Mouse (Mus musculus) fibroblast of lung, adult 2 months (primary cell): ENCODE measurements at regions not wholly inside any gene's neighbourhood (a gene's known extent, or its start where the extent isn't known, plus 50 kb on each side); places are given as distances from the start of the nearest gene placed in this dataset.

Experiments
- DNase-seq: peaks from one replicate; pipeline ENCODE4 v3.0.0-alpha.2; 2011; ENCODE audit warnings: low read depth

DNA sequence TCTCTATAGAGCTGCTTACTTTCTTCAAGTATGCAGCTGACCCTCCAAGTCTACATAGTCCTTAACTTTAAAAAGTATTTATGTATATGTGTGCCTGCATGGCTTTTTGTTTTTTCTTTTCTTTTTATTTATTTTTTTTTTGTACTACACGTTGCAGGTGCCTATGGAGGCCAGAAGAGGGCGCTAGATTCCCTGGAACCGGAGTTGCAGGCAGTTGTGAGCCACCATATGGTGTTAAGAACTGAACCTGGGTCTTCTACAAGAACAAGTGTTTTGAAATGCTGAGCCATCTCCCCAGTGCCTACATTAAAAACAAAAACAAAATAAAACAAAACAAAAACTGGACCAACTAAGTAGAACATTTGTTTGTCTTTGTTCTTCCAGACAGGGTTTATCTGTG, 325.9 kb upstream of the Dio3 start:
- DNase-seq: no peak

DNA sequence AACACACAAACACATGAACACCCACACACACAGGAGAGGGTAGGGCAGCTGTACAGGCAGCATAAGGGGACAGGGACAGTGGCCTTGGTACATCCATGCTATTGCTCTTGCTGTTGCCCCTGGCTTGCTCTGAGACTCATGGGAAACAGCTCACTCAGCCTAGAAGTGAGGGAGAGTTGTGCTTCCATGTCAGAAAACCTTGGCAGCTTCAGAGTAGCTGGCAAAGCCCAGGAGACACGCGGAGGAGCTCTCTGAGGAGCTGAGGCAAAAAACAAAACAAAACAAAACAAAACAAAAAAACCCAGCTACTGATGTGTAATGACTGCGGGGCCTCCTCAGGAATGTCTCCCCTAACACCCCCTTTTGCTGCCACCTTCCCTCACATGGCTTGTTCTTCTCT, 321.6 kb upstream of the Dio3 start:
- no peak for DNase-seq

DNA sequence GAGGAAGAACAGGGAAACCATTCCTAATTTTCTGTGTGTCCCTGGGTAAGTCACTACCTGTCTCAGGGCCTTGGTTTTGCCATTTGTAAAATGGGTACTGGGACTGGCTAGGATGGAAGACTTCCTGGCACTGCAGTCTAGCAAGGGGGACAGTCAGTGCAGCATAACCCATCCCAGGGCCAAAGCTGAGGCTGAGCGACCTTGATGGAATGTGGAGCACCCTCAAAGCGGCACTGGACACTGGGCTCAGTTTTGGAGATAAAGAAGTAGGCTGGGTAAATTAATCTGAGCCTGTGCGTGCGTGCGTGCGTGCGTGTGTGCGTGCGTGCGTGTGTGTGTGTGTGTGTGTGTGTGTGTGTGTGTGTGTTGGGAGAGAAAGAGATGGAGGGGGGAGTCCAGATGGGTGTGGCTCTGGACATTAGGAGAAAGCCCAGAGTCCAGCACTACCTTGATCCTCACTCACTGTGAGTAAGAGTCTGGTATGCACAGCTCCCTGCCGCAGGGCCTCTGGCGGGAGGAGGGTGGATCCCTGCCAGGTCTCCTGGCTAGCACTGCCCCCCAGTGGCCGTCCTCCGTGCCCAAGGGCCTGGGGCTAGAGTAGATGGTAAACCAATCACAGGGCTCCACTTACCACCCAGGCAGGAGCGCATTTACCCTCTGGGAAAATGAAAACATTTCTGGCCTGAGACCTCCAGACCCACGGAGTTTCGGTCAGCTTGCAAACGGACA, 320.3 kb upstream of the Dio3 start:
- DNase-seq: peak; percentile 50

DNA sequence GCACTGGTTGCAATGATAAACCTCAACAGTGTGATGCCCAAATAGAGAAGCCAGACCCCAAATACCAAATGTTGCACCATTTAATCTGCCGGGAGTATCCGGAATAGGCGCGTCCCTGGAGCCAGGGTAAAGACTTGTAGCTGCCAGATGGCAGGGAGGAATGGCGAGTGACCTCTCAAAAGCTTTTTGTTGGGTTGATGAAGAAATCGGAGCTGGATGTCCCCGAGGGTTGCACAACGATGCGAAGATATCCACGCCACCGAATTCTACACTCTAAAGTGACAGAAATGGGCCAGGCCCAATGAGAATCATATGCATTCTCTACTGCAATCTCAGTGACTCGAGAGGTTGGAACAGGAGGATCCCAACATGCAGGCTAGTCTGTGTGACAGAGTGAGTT, 312.1 kb upstream of the Dio3 start:
- DNase-seq: no peak

DNA sequence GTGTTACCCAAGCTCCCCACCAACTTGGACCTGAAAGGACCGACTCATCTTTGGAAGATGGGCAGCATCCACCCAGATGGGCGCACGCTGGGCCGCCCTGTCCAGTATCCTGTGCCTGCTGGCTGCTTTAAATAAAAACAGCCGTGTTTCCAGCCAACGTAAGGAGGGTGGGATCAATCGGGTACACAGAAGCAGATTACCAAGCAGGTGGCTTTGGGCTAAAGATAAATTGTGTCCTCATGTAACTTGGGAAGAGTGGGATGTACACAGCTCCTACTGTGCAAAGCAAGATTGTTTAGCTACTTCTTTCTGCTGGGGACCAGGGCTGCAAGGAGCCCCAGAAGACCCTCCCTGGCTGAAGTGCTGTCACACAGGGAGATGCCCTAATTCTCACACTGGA, 310.6 kb upstream of the Dio3 start:
- no peak for DNase-seq

DNA sequence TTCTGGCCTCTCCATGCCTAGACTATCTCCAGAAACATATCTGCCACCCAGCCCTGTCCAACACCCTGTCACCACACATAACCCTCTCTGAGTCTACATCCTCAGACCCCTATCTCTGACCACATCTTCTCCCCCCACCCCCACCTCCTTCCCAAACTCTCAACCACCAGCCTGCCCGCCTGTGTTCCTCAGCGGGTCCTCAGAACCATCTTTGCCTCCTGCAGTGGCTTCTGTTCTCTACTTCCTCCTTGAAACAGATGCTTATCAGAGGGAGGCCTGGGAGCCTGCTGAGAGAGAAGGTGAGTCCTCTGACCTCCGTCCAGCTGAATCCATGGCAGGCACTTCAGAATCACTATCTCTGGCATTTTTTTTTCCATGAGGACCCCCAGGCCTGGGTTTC, 307.4 kb upstream of the Dio3 start:
- DNase-seq: no peak

DNA sequence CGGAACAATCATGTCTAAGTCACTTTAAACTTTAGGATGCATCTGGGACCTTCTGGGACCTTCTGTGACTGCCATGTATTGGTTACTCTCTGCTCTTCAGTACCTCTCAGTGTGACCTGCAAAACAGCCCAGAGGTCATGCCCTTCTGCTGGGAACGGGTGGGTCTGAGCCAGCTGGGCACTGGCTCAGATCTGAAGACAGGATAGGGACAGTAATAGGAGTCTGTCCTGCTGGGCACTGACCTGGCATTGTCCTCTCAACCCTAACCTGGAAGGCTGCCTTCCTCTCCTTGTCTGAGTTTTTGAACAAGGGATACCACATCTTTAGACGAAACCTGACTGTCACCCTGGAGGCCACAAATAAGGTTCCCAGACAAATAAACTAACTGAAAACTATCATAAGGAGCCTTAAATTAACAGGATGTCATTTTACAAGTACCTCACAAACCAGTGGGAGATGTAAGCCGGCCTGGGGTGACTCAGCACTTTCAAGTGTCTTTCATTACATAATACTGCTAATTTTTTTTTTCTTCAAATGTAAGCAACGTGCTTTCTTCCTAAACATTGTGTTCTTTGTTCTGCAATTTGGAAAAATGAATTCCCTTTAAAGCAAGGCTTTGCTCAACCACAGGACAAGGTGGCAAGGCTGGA, 306.4 kb upstream of the Dio3 start:
- no peak for DNase-seq

DNA sequence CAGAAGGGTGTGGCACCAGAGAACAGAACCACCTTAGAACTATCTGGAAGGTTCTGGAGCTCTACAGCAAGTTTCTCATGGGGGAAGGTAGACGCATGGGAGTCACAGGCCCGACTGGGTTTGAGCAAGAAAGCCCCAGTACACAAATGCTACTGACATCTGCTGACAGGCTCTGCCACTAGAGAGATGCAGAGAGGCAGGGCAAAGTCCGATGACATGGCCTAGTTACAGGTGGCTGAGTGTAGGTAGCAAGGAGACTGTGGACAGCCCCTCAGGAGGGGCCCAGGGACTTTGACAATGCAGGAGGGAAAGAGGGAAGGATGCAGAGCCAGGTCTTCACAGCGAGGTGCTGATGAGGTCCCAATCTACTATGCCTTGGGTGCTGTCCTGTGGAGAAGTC, 305.3 kb upstream of the Dio3 start:
- DNase-seq: no peak

DNA sequence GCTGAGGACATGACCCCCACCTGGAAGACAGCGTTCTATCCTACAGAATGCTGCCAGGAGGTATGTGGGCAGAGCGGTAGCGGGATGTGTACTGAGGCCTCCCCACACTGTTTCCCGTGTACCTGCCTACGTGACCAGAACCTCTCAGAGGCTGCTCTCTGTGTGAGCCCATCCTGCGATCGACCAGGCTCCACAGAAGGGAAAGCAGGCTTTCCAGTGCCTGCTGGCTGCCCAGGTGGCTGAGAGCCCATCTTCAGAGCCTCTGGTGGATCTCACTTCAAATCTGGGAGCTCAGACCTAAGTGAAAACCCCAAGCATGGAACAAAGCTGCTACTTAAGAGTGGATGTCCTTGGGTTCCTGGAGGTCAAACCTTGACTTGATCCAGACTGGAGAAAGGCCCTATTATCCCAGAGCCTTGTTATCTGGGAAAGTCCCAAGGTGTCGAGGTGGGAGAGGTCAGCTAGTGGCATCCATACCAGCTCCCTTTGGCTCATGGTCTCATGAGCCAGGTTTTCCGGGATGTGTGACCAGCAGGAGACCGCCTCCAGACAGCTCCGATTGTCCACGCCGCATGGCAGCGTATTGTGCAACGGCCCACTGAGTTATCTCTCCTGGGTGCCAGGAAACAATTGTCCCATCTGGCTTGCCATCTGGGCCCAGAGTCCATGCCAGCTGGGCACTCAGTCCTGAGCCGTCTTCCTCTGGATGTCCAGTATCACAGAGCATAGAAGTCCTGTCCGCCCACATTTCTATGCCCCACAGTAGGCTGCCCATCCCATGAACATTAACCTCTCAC, 303.5 kb upstream of the Dio3 start:
- DNase-seq: no peak

DNA sequence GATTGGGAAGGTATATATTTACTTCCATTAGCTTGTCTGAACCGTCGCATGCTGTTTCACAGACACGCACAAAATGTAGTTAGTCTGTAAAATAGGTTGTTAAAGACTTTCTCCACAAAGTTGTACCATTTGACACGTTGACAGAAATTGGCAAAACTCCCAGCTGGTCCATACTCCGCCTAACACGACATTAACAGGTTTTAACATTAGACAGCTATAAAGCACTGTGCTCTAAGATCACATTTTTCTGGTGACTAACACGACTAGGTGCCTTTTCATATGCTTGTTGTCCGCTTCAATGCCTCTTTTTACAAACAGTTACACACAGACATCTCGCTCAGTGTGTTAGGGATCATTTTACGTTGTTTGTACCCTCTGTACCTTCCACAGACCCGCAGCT, 294.2 kb upstream of the Dio3 start:
- no peak for DNase-seq

DNA sequence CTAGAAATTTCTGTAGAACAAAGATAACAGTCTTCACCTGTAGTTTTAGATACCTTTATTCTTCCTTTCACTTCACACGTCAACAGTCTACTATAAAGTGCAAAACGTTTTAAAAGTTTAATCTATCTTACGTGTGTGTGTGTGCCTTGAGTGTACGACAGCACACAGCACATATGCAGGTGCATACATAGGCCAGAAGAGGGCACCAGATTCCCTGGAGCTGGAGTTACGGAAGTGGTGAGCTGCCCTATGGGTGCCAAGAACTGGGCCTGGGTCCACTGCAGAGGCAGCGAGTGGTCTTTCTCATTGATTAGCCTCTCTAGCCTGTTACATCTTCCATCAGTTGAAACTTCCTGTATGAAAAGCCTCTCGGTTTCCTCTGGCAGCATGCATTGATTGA, 285.5 kb upstream of the Dio3 start:
- no peak for DNase-seq

DNA sequence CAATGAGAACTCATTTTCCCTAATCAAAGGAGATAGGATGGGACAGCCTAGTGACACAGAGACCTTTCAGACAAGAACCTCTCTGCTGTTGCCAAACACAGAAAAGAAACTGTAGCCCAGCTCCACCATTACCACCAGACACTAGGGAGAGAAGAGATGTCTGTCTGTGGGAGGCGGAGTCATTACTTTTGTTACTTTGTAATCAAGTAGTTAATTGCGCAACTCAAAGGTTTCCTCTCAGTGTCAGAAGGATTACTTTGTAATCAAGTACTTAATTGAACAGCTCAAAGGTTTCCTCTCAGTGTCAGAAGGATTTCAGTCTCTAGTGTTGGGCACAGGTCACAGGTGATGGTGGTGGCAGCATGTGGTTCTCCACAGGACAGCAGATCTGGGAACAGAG, 276.2 kb upstream of the Dio3 start:
- no peak for DNase-seq

DNA sequence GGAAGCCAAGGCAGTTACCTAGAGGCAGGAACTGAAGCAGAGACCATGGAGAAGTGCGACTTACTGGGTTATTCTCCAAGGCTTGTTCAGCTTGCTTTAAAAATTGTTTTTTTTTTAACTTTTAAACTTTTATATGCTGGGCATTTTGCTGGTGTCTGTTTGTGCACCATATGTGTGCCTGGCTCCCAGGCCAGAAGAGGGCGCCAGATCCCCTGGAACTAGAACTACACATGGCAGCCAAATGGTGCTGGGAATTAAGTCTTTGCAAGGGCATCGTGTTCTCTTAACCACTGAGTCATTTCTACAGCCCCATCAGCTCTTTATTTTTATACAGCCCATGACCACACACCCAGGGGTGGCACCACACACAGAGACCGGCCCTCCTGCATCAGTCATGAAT, 269.7 kb upstream of the Dio3 start:
- DNase-seq: no peak

DNA sequence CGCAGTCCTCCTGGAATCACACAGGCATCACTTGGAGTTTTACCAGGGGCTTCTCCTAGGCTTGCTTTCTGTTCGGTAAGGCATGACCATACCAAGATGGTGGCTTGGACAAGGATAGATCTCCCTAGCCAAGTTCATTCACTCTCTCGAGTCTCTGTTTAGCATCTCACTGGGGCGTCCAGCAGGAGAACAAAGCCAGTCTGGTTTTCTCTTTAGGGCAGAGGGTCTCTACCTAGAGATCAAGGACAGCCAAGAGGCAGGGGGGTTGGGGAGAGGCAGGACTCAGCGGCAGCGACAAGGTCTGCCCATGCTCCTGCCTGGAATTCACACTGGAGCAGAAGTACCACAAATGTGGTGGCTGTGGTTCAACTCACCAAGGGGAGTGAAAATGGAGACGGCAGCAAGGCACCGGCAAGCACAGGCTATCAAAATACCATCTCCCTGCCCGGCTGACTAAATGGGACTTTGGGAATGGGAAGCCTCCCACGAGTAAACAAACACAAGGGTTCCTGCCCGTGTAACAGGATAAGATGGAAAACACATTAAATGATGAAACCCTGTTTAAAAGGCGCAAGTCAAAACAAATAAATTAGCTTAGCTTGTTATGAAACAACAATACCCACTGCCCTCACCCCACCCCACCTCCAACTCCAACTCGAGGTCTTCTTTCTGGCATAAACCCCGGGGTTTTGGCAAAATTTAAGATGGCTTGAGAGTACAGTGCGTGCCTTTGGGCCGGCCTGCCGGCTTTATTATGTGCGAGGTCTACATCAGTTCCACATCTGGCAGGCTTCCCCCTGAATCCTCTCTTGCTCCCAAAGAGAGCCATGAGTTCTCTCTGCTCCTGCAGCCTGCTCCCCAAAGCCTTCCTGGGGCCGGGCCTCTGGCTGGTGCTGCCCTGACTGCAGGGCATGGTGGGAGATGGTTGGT, 258.1 kb upstream of the Dio3 start:
- no peak for DNase-seq

DNA sequence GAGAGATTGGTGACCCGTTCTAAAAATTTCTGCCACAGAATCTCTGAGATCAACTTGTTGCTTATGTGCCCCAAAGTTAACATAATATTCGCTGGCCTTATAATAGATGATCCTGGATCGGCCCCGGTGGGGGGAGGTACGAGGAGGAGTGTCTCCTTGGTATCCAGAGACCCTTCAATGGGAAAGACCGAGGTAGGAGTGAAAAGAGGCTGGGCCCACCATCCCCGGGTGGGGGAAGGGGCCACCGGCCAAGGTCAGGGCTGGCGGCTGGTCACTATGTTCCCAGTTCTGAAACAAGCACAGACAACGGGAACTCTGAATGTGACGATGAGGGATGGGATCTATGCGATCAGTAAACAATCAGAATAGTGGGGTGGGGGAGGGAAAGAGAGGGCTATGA, 257.2 kb upstream of the Dio3 start:
- no peak for DNase-seq

DNA sequence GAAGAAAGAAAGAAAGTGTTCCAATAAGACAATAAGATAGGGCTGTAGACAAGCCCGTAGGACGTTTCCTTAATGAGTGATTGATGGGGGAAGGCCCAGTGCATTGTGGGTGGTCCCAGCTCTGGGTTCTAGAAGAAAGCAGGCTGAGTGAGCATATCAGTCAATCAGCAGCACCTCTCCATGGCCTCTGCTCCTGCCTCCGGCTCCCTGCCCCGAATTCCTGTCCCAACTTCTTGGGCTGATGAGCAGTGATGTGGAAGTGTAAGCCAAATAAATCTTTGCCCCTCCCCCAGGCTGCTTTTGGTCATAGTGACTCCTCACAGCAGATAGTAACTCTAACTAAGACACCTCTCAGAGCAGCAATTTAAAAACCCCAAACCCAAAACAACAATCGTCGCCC, 256.2 kb upstream of the Dio3 start:
- DNase-seq: no peak

DNA sequence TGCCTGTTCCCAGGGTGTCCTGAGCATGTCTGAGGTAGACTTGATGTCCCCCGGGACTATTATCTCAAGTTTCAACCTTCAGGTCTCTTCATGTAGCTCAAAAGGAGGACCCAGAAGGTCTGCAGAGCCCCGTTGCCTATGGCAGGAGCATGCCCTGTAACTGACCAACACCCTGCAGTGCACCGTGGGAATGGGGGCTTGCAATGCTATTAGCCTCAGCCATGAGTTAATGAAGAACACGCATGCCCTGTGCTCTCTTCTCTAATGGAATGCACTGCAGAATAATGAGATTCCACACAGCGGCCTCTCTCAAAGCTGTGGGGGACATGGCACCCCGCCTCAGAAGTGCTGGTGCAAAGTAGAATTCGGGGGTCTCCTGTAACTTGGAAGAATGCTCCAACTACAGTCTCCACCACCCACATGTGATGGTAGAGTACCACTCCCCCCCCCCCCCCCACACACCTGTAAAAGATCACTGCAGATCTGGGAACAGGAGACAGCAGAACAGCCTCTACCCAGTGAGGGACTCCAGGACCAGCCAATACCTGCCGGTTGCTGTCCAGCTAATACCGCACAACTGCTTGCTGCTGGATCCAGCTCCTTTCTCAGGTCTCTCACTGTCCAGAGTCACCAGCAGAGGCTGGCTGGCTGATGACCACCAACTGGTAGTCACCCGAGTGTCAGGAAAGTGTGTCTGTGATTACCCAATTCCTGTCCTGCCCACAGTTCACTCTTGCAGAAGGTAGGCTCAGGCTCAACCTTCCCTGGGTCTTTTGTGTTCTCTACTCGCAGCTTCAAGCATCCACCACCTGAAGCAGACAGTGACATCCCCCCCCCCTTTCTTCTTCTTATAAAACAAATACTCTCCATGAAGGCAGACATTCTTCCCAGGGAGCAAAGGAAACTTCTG, 255.4 kb upstream of the Dio3 start:
- no peak for DNase-seq

DNA sequence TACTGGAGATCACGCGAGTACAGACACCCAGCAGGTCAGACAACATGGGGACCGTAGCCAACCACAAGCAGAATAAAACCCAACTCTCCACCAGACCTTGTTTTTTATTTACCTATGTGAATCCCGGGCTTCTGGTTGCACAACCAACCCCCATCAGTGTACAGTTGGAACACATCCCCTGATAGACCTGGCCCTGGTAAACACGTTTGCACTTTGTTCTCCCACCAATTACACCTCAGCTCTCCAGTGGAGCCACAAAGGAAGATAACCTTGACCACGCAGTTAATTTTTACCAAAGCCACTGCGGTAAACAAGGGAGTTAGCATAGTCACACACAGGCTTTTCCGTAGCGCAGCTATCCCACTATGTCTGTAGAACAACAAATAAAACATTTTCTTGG, 254.6 kb upstream of the Dio3 start:
- DNase-seq: no peak

DNA sequence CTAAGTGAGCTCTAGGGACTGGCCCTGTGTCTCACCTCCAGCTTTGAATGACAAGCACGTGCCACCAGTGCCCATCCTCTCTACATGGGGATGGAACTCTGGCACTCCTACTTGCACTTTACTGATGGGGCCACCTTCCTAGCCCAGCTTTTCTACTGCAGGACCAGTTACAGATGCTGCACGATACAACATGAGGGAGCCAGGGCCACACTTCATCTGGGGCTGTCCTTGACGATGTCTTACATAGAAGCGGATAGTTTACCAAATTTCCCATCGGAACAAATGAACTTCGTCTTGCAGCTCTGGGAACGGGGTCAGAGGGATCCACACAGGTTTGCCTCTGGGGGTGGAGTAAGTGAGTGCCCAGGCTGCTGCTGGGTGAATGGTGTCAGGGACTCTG, 253.7 kb upstream of the Dio3 start:
- no peak for DNase-seq

DNA sequence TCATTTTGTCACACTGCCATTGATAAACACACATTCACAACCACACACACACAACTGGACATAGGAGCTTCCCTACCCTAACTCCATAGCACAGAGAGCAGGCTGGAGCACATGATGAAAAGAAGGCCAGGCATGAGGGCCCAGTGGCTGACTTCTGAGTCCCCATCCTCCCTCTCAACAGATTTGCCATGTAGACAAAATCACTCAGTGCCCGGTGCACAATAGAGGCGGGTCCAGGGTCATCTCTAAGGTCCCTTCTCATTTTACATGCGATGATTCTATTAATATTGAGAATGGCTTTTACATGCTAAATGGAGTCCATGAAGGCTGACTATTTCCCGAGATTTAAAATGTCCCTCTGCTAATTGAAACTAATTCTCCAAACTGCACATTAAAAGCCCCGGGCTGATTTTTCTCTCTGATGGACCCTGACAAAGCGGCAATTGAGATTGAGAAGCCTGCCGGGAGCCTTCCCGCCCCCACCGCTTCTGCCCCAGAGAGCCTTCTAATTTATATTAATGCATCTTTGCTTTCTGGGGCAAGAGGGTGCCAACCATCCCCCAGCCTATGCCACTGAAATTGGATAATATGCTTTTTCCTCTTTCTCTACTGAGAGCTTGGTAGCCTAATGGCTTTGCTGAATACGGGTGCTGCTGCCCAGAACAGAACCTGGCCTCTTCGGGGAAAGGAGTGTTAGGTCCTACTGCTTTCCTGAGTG, 252.7 kb upstream of the Dio3 start:
- DNase-seq: no peak

DNA sequence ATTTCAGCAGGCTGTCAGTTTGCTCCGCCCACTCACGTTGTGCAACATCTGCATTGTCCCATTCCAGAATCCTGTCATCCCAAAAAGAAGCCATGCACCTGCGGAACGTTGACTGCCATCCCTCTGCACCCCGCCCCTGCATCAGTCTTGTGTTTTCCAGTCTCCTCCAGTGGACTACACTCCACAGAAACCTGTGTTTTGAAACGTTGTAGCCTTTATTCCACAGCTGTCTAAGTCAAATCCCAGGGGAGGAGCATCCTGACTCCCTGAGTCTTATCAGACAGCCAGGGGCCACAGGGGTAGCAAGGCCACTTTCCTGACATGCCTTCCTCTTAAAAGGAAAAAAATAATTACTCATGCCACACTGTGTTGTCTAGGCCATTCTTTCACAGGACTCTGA, 251.5 kb upstream of the Dio3 start:
- DNase-seq: no peak
